Mouse (Mus musculus): ENCODE data around the gene Nicn1. TPM values are rescaled to one million over a fixed set of nuclear protein-coding genes. Genes with fewer than 3 reads are reported as not detected.
"Not testable (repeated sequence)": the region's sequence is repeated elsewhere in the genome, so short reads cannot be mapped to it uniquely, and the experiment has no call there.

Nicn1 gene
- polyA plus RNA-seq, 1 experiment, result 4.6 TPM

- DNase-seq (ENCODE audit: low read depth in 1 of 2, low spot score in 2 of 2), result peak; percentile 21 to 37
- TF ChIP-seq POLR2A (IDR thresholded peaks at IDR 0.05; ENCODE audit: low read depth, low read length) (no peak), CTCF (IDR thresholded peaks at IDR 0.05; ENCODE audit: extremely low read depth, insufficient read depth, insufficient read length, insufficient replicate concordance) (peak; percentile 34; the same call in 1 of the 2 replicates)
- WGBS, result 73% methylated on average over 10 of the region's 10 CpGs
- no peaks in the 10 kb centered on the region for H3K27me3 ChIP-seq (ENCODE audit: control insufficient read depth, insufficient read depth, low read length)
- H3K36me3 ChIP-seq (ENCODE audit: control insufficient read depth, insufficient read depth, low read length), result no peaks in the 10 kb centered on the region
- H3K27ac ChIP-seq (ENCODE audit: insufficient read depth, low read length), result no peak overlapping the region
- H3K4me1 ChIP-seq (ENCODE audit: control insufficient read depth, insufficient read depth, insufficient read length), result no peaks in the 10 kb centered on the region
- no peak overlapping the region for H3K4me3 ChIP-seq (ENCODE audit: extremely low read depth, insufficient read depth, insufficient read length)
Measured at GRCm38 (mm10) chr9:108278697-108279450, 11.4 kb upstream of the Nicn1 start.

GRCm38 (mm10) chr9:108280071-108280828 lies 10.0 kb upstream of the Nicn1 start:
- DNase-seq (ENCODE audit: low read depth in 1 of 2, low spot score in 2 of 2), result no peak
- no peak for TF ChIP-seq POLR2A (IDR thresholded peaks at IDR 0.05; ENCODE audit: low read depth, low read length)
- no peak for TF ChIP-seq CTCF (IDR thresholded peaks at IDR 0.05; ENCODE audit: extremely low read depth, insufficient read depth, insufficient read length, insufficient replicate concordance)
- WGBS, result 52% methylated on average over 8 of the region's 8 CpGs
- H3K36me3 ChIP-seq (ENCODE audit: control insufficient read depth, insufficient read depth, low read length), result no peaks in the 10 kb centered on the region
- no peak overlapping the region for H3K4me3 ChIP-seq (ENCODE audit: extremely low read depth, insufficient read depth, insufficient read length)
- no peak overlapping the region for H3K27ac ChIP-seq (ENCODE audit: insufficient read depth, low read length)
- H3K27me3 ChIP-seq (ENCODE audit: control insufficient read depth, insufficient read depth, low read length), result no peaks in the 10 kb centered on the region
- no peaks in the 10 kb centered on the region for H3K4me1 ChIP-seq (ENCODE audit: control insufficient read depth, insufficient read depth, insufficient read length)

GRCm38 (mm10) chr9:108284410-108284809 lies 5.8 kb upstream of the Nicn1 start:
- DNase-seq (ENCODE audit: low read depth in 1 of 2, low spot score in 2 of 2), result peak; percentile 67 to 82
- peak; percentile 73; the same call in 1 of the 2 replicates for TF ChIP-seq CTCF (IDR thresholded peaks at IDR 0.05; ENCODE audit: extremely low read depth, insufficient read depth, insufficient read length, insufficient replicate concordance)
- no peak for TF ChIP-seq POLR2A (IDR thresholded peaks at IDR 0.05; ENCODE audit: low read depth, low read length)
- WGBS, result 8% methylated on average over 6 of the region's 6 CpGs

GRCm38 (mm10) chr9:108287526-108288238 lies 2.5 kb upstream of the Nicn1 start:
- H3K36me3 ChIP-seq (ENCODE audit: control insufficient read depth, insufficient read depth, low read length); H3K4me1 ChIP-seq (ENCODE audit: control insufficient read depth, insufficient read depth, insufficient read length); DNase-seq (ENCODE audit: low read depth in 1 of 2, low spot score in 2 of 2); H3K4me3 ChIP-seq (ENCODE audit: extremely low read depth, insufficient read depth, insufficient read length); H3K27ac ChIP-seq (ENCODE audit: insufficient read depth, low read length); H3K27me3 ChIP-seq (ENCODE audit: control insufficient read depth, insufficient read depth, low read length): not testable (repeated sequence)
- 68% methylated on average over 6 of the region's 6 CpGs for WGBS

More at GRCm38 (mm10) chr9:108284410-108284809, 5.8 kb upstream of the Nicn1 start:
- no peaks in the 10 kb centered on the region for H3K36me3 ChIP-seq (ENCODE audit: control insufficient read depth, insufficient read depth, low read length)
- no peaks in the 10 kb centered on the region for H3K4me1 ChIP-seq (ENCODE audit: control insufficient read depth, insufficient read depth, insufficient read length)
- no peaks in the 10 kb centered on the region for H3K27me3 ChIP-seq (ENCODE audit: control insufficient read depth, insufficient read depth, low read length)
- no peak overlapping the region for H3K27ac ChIP-seq (ENCODE audit: insufficient read depth, low read length)
- no peak overlapping the region for H3K4me3 ChIP-seq (ENCODE audit: extremely low read depth, insufficient read depth, insufficient read length)

GRCm38 (mm10) chr9:108289347-108289746 lies 882 bp upstream of the Nicn1 start:
- no peaks in the 10 kb centered on the region for H3K36me3 ChIP-seq (ENCODE audit: control insufficient read depth, insufficient read depth, low read length)
- no peak overlapping the region for H3K27ac ChIP-seq (ENCODE audit: insufficient read depth, low read length)
- 64% methylated on average over 2 of the region's 2 CpGs for whole genome bisulfite sequencing
- no peak for TF ChIP-seq CTCF (IDR thresholded peaks at IDR 0.05; ENCODE audit: extremely low read depth, insufficient read depth, insufficient read length, insufficient replicate concordance)
- TF ChIP-seq POLR2A (IDR thresholded peaks at IDR 0.05; ENCODE audit: low read depth, low read length), result no peak
- 0 out of 2 replicates have a peak, but pooled peaks cover 2% of the 10 kb centered on the region for H3K4me1 ChIP-seq (ENCODE audit: control insufficient read depth, insufficient read depth, insufficient read length)
- no peaks in the 10 kb centered on the region for H3K27me3 ChIP-seq (ENCODE audit: control insufficient read depth, insufficient read depth, low read length)
- no peak overlapping the region for H3K4me3 ChIP-seq (ENCODE audit: extremely low read depth, insufficient read depth, insufficient read length)
- no peak for DNase-seq (ENCODE audit: low read depth in 1 of 2, low spot score in 2 of 2)

- DNase-seq (ENCODE audit: low read depth in 1 of 2, low spot score in 2 of 2), result no peak
- no peak overlapping the region for H3K27ac ChIP-seq (ENCODE audit: insufficient read depth, low read length)
- peak overlapping the region; percentile 59; the same call in 1 of the 2 replicates for H3K4me3 ChIP-seq (ENCODE audit: extremely low read depth, insufficient read depth, insufficient read length)
- TF ChIP-seq CTCF (IDR thresholded peaks at IDR 0.05; ENCODE audit: extremely low read depth, insufficient read depth, insufficient read length, insufficient replicate concordance) (no peak), POLR2A (IDR thresholded peaks at IDR 0.05; ENCODE audit: low read depth, low read length) (no peak)
- H3K4me1 ChIP-seq (ENCODE audit: control insufficient read depth, insufficient read depth, insufficient read length), result 0 out of 2 replicates have a peak, but pooled peaks cover 2% of the 10 kb centered on the region
- WGBS, result 59% methylated on average over 6 of the region's 6 CpGs
- H3K27me3 ChIP-seq (ENCODE audit: control insufficient read depth, insufficient read depth, low read length), result no peaks in the 10 kb centered on the region
- no peaks in the 10 kb centered on the region for H3K36me3 ChIP-seq (ENCODE audit: control insufficient read depth, insufficient read depth, low read length)
Measured at GRCm38 (mm10) chr9:108290773-108291172, 544 bp downstream of the Nicn1 start.
